Mouse (Mus musculus) MEL (cell line): ENCODE measurements around the gene Sh2d6. TPM values are rescaled to one million over a fixed set of nuclear protein-coding genes. Genes with fewer than 3 reads are reported as not detected.

ENCODE experiments used
- DNase-seq: peaks from one replicate; pipeline ENCODE4 v3.0.0; 2011; ENCODE audit warnings: low read depth, low spot score
- H3K27ac ChIP-seq: 2 replicates; pipeline ENCODE4 v1.5.1; 2012; ENCODE audit warnings: low read depth, mild to moderate bottlenecking, control low read depth, low read length, moderate library complexity; ENCODE audit not compliant: control insufficient read depth
- H3K27me3 ChIP-seq, 2 experiments: fragments of 150-350 bp in 1 of 2; sonication (generic) in 1 of 2; 2 replicates each; pipeline ENCODE4 v1.6.1; 2012; ENCODE audit warnings: low read length in 2 of 2, mild to moderate bottlenecking in 2 of 2, improper control_type of control experiment in 1 of 2, moderate library complexity in 1 of 2; ENCODE audit not compliant: insufficient read depth in 2 of 2, control insufficient read depth in 1 of 2
- H3K36me3 ChIP-seq, 2 experiments: 2 replicates each; pipeline ENCODE4 v1.6.1; 2012 to 2014; ENCODE audit warnings: low read length in 2 of 2, improper control_type of control experiment in 1 of 2, inconsistent platforms in 1 of 2, mild to moderate bottlenecking in 1 of 2; ENCODE audit not compliant: insufficient read depth in 2 of 2, control insufficient read depth in 1 of 2
- H3K4me1 ChIP-seq, 2 experiments: fragments of 150-350 bp in 1 of 2; sonication (generic) in 1 of 2; 2 replicates each; pipeline ENCODE4 v1.6.1; 2012; ENCODE audit warnings: low read length in 2 of 2, improper control_type of control experiment in 1 of 2, mild to moderate bottlenecking in 1 of 2; ENCODE audit not compliant: insufficient read depth in 2 of 2, control insufficient read depth in 1 of 2
- H3K4me3 ChIP-seq, 2 experiments: fragments of 150-350 bp in 1 of 2; sonication (generic) in 1 of 2; 2 replicates each; pipeline ENCODE4 v1.5.1; 2012; ENCODE audit warnings: low read depth in 2 of 2, low read length in 2 of 2, mild to moderate bottlenecking in 2 of 2, moderate library complexity in 2 of 2, control low read depth in 1 of 2, improper control_type of control experiment in 1 of 2; ENCODE audit not compliant: control insufficient read depth in 1 of 2, insufficient read depth in 1 of 2
- H3K79me2 ChIP-seq: 2 replicates; pipeline ENCODE4 v1.6.1; 2012; ENCODE audit warnings: mild to moderate bottlenecking, low read length, moderate library complexity; ENCODE audit not compliant: control insufficient read depth, poor library complexity, insufficient read depth
- H3K9ac ChIP-seq: 2 replicates; pipeline ENCODE4 v1.6.1; 2012; ENCODE audit warnings: low read depth, mild to moderate bottlenecking, control low read depth, low read length, moderate library complexity; ENCODE audit not compliant: control insufficient read depth, poor library complexity, severe bottlenecking
- H3K9me3 ChIP-seq: fragments of 150-350 bp; sonication (generic); replicated peaks from 2 replicates; pipeline ENCODE4 v1.6.1; 2012; ENCODE audit warnings: mild to moderate bottlenecking, low read length, improper control_type of control experiment, moderate library complexity; ENCODE audit not compliant: insufficient read depth
- CHD2 ChIP-seq: IDR thresholded peaks from 2 replicates; pipeline ENCODE4 v1.6.1; 2011; ENCODE audit warnings: low read length, improper control_type of control experiment
- CTCF ChIP-seq, 3 experiments: IDR thresholded peaks in 2 of 3; conservative IDR thresholded peaks in 1 of 3; 2 replicates each; pipeline ENCODE4 v1.5.1; 2011 to 2012; ENCODE audit warnings: low read length in 3 of 3, low read depth in 2 of 3, mild to moderate bottlenecking in 2 of 3, improper control_type of control experiment in 1 of 3, inconsistent platforms in 1 of 3, mixed read lengths in 1 of 3, moderate library complexity in 1 of 3; ENCODE audit not compliant: control insufficient read depth in 1 of 3, insufficient read depth in 1 of 3, poor library complexity in 1 of 3, severe bottlenecking in 1 of 3
- ELF1 ChIP-seq: IDR thresholded peaks from 2 replicates; pipeline ENCODE4 v1.6.1; 2014; ENCODE audit warnings: low read depth, mild to moderate bottlenecking, inconsistent platforms, low read length, improper control_type of control experiment, moderate library complexity
- EP300 ChIP-seq, 2 experiments: IDR thresholded peaks; 2 replicates each; pipeline ENCODE4 v1.6.1; 2011; ENCODE audit warnings: improper control_type of control experiment in 2 of 2, low read length in 2 of 2, low read depth in 1 of 2, mild to moderate bottlenecking in 1 of 2
- JUND ChIP-seq: IDR thresholded peaks from 2 replicates; pipeline ENCODE4 v1.6.1; 2011; ENCODE audit warnings: low read depth, mild to moderate bottlenecking, improper control_type of control experiment, low read length
- KAT2A ChIP-seq: conservative IDR thresholded peaks from 2 replicates; pipeline ENCODE4 v1.6.1; 2012; ENCODE audit warnings: low read depth, low read length, improper control_type of control experiment, inconsistent platforms
- MAZ ChIP-seq: IDR thresholded peaks from 2 replicates; pipeline ENCODE4 v1.6.1; 2012; ENCODE audit warnings: low read depth, mild to moderate bottlenecking, inconsistent platforms, low read length, improper control_type of control experiment
- MEF2A ChIP-seq: IDR thresholded peaks from 2 replicates; pipeline ENCODE4 v1.6.1; 2014; ENCODE audit warnings: low read depth, mild to moderate bottlenecking, inconsistent platforms, low read length, improper control_type of control experiment; ENCODE audit not compliant: poor library complexity, insufficient replicate concordance, severe bottlenecking; ENCODE audit errors: extremely low read depth
- MXI1 ChIP-seq: IDR thresholded peaks from 2 replicates; pipeline ENCODE4 v1.6.1; 2011; ENCODE audit warnings: mild to moderate bottlenecking, low read depth, low read length, improper control_type of control experiment
- MYB ChIP-seq: IDR thresholded peaks from 2 replicates; pipeline ENCODE4 v1.6.1; 2011; ENCODE audit warnings: mild to moderate bottlenecking, low read depth, low read length, improper control_type of control experiment
- MYC ChIP-seq: IDR thresholded peaks from 2 replicates; pipeline ENCODE4 v1.6.1; 2011; ENCODE audit warnings: low read depth, mild to moderate bottlenecking, low read length, improper control_type of control experiment, moderate library complexity
- POLR2A ChIP-seq, 2 experiments: IDR thresholded peaks; 2 replicates each; pipeline ENCODE4 v1.6.1; 2011 to 2012; ENCODE audit warnings: low read length in 2 of 2, mild to moderate bottlenecking in 2 of 2, control low read depth in 1 of 2, improper control_type of control experiment in 1 of 2, low read depth in 1 of 2, moderate library complexity in 1 of 2; ENCODE audit not compliant: control insufficient read depth in 1 of 2, insufficient read depth in 1 of 2, poor library complexity in 1 of 2
- POLR2AphosphoS2 ChIP-seq: IDR thresholded peaks from 2 replicates; pipeline ENCODE4 v1.6.1; 2011; ENCODE audit warnings: low read length, improper control_type of control experiment
- POLR2AphosphoS5 ChIP-seq: IDR thresholded peaks from 2 replicates; pipeline ENCODE4 v1.6.1; 2012; ENCODE audit warnings: low read depth, borderline replicate concordance, mild to moderate bottlenecking, inconsistent platforms, low read length, moderate library complexity, mixed read lengths
- RAD21 ChIP-seq: IDR thresholded peaks from 2 replicates; pipeline ENCODE4 v1.6.1; 2011; ENCODE audit warnings: mild to moderate bottlenecking, low read depth, low read length, improper control_type of control experiment
- SMC3 ChIP-seq: IDR thresholded peaks from 2 replicates; pipeline ENCODE4 v1.6.1; 2011; ENCODE audit warnings: low read depth, low read length, improper control_type of control experiment
- TBP ChIP-seq: IDR thresholded peaks from 2 replicates; pipeline ENCODE4 v1.8.0; 2011; ENCODE audit warnings: low read depth, low read length, improper control_type of control experiment
- TCF12 ChIP-seq: IDR thresholded peaks from 2 replicates; pipeline ENCODE4 v1.6.1; 2014; ENCODE audit warnings: low read depth, mild to moderate bottlenecking, inconsistent platforms, low read length, improper control_type of control experiment, moderate library complexity
- USF1 ChIP-seq: IDR thresholded peaks from 2 replicates; pipeline ENCODE4 v1.6.1; 2014; ENCODE audit warnings: low read depth, mild to moderate bottlenecking, inconsistent platforms, low read length, improper control_type of control experiment, moderate library complexity
- ZMIZ1 ChIP-seq: IDR thresholded peaks from 2 replicates; pipeline ENCODE4 v1.6.1; 2012; ENCODE audit warnings: low read depth, mild to moderate bottlenecking, inconsistent platforms, low read length, improper control_type of control experiment, moderate library complexity
- polyA plus RNA-seq, 2 experiments: library from polyadenylated mRNA; stranded (reverse) in 1 of 2; unstranded in 1 of 2; fragments of >175 nt in 1 of 2; fragments of >200 nt in 1 of 2; gene quantifications; 2 replicates each; pipeline versions ENCODE4 v1.2.1 to v1.2.4; 2012; ENCODE audit warnings: low replicate concordance in 2 of 2, low read depth in 1 of 2; ENCODE audit not compliant: insufficient read length in 2 of 2, insufficient read depth in 1 of 2, missing spikeins in 1 of 2
- total RNA-seq: library from RNA; depleted of rRNA; stranded (reverse); fragments of 300-350 nt; gene quantifications from 2 replicates; pipeline ENCODE4 v1.2.3, GENCODE M21; 2012

The Sh2d6 gene
- total and polyA plus RNA-seq, 3 experiments: 0.17 TPM; not detected in 2

- TF ChIP-seq ZMIZ1 (no peak), MYB (no peak), POLR2AphosphoS2 (no peak), ELF1 (no peak), EP300 (IDR thresholded peaks at IDR 0.05; ENCODE audit: low read depth in 1 of 2, low read length in 2 of 2) (peak; percentile 35 to 55; a peak in 3 of 4 replicates), TCF12 (peak; percentile 55; the same call in 1 of the 2 replicates), MXI1 (no peak), KAT2A (no peak)
These were observed 18.2 kb downstream of the Sh2d6 start (continued) for GRCm38 (mm10) chr6:72503309-72503708.

GRCm38 (mm10) chr6:72498950-72499349 lies 22.6 kb downstream of the Sh2d6 start:
- H3K4me3 ChIP-seq: no peak overlapping the region
- no peak for DNase-seq
- no peaks in the 10 kb centered on the region for H3K79me2 ChIP-seq
- H3K27ac ChIP-seq: no peak overlapping the region
- peaks cover 15 to 16% of the 10 kb centered on the region in 2 experiments for H3K4me1 ChIP-seq
- peaks cover 0 to 8% of the 10 kb centered on the region in 2 experiments; a peak in 2 of 4 replicates for H3K36me3 ChIP-seq
- H3K9me3 ChIP-seq: no peaks in the 10 kb centered on the region
- no peak overlapping the region for H3K9ac ChIP-seq
- TF ChIP-seq TBP (no peak), SMC3 (no peak), MAZ (no peak), KAT2A (no peak), CHD2 (no peak), POLR2AphosphoS5 (no peak), USF1 (no peak), MYC (no peak), RAD21 (no peak), CTCF (IDR thresholded peaks at IDR 0.05 in 2 of 3, conservative IDR thresholded peaks at IDR 0.05 in 1 of 3; ENCODE audit: control insufficient read depth in 1 of 3, insufficient read depth in 1 of 3, low read depth in 2 of 3, low read length in 3 of 3, poor library complexity in 1 of 3, severe bottlenecking in 1 of 3) (no peak), JUND (no peak), POLR2A (IDR thresholded peaks at IDR 0.05; ENCODE audit: control insufficient read depth in 1 of 2, insufficient read depth in 1 of 2, low read depth in 1 of 2, low read length in 2 of 2, poor library complexity in 1 of 2) (no peak), ELF1 (no peak), POLR2AphosphoS2 (no peak), MEF2A (no peak)
- TF ChIP-seq, all 39 proteins: peak for 0
- H3K27me3 ChIP-seq: no peaks in the 10 kb centered on the region
